Mouse (Mus musculus) neural tube, embryonic 13.5 days (tissue): Measurements from ENCODE around the gene Pde4d. TPM values are rescaled to one million over a fixed set of nuclear protein-coding genes. Genes with fewer than 3 reads are reported as not detected.
A peak's percentile ranks its signal among the peaks of the same experiment; 100 is the strongest.

ENCODE experiments used
- ATAC-seq: fragments of 200-750 bp; cut with Nextera tagmentation; 2 replicates; pipeline ENCODE4 v1.8.0; 2017; ENCODE audit warnings: low read depth, mild to moderate bottlenecking, moderate TSS enrichment, moderate library complexity
- H3K27ac ChIP-seq: fragments of 300-500 bp; sonication (generic); replicated peaks from 2 replicates; pipeline ENCODE4 v1.5.1; 2015; ENCODE audit warnings: moderate library complexity, mild to moderate bottlenecking, inconsistent platforms
- H3K27me3 ChIP-seq: fragments of 300-500 bp; sonication (generic); 2 replicates; pipeline ENCODE4 v1.6.1; 2015; ENCODE audit warnings: mild to moderate bottlenecking, inconsistent platforms
- H3K36me3 ChIP-seq: fragments of 300-500 bp; sonication (generic); 2 replicates; pipeline ENCODE4 v1.6.1; 2015; ENCODE audit warnings: mild to moderate bottlenecking, inconsistent platforms
- H3K4me1 ChIP-seq: fragments of 300-500 bp; sonication (generic); replicated peaks from 2 replicates; pipeline ENCODE4 v1.6.1; 2015; ENCODE audit warnings: inconsistent platforms
- H3K4me2 ChIP-seq: fragments of 300-500 bp; sonication (generic); 2 replicates; pipeline ENCODE4 v1.6.1; 2015; ENCODE audit warnings: inconsistent platforms, mild to moderate bottlenecking, moderate library complexity
- H3K4me3 ChIP-seq: fragments of 300-500 bp; sonication (generic); 2 replicates; pipeline ENCODE4 v1.5.1; 2015; ENCODE audit warnings: mild to moderate bottlenecking, inconsistent platforms
- H3K9ac ChIP-seq: fragments of 300-500 bp; sonication (generic); 2 replicates; pipeline ENCODE4 v1.6.1; 2015; ENCODE audit warnings: moderate library complexity, mild to moderate bottlenecking, inconsistent platforms
- H3K9me3 ChIP-seq: fragments of 300-500 bp; sonication (generic); 2 replicates; pipeline ENCODE4 v1.6.1; 2016; ENCODE audit warnings: inconsistent platforms
- WGBS: fragments of 180-500 bp; shearing (Covaris S2); methylation state at CpG from one replicate; pipeline ENCODE4 v1.1.7; 2015; 5-methylcytosine and 5-hydroxymethylcytosine counted together
- polyA plus RNA-seq: library from polyadenylated mRNA; unstranded; fragments of >200 nt; fragmentation: Nextera tagmentation; extraction: Ambion mirVana; gene quantifications from 2 replicates; pipeline ENCODE4 v1.2.1, GENCODE M21; 2015

Gene Pde4d
- polyA plus RNA-seq, 1 experiment from 2014 or later: 15.5 TPM

GRCm38 (mm10) chr13:109917551-109917950 is 1467.8 kb downstream of the Pde4d start:
- H3K4me3 ChIP-seq: no peak overlapping the region
- no peak overlapping the region for H3K9ac ChIP-seq
- no peak overlapping the region for H3K4me2 ChIP-seq
- no peak for ATAC-seq
- H3K27ac ChIP-seq: no peak overlapping the region
- no peaks in the 10 kb centered on the region for H3K9me3 ChIP-seq
- no peaks in the 10 kb centered on the region for H3K36me3 ChIP-seq
- 92% methylated on average over 10 of the region's 10 CpGs for WGBS
- H3K4me1 ChIP-seq: peaks cover 19% of the 10 kb centered on the region
- no peaks in the 10 kb centered on the region for H3K27me3 ChIP-seq

DNA sequence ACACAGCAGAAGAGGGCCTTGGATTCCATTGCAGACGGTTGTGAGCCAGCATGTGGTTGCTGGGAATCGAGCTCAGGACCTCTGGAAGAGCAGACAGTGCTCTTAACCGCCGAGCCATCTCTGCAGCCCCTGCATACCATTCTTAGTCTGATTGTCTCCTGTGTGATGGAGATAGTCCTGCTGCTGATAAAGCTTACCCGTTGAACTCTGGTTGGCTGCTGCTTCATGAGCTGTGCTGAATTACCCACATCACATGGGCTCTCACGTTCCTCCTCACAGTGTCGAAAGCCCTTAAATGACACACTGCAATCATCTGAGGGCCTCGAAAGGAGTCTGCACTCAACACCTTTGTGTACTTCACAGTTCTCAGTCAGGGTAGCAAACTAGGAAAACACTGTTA is 1468.9 kb downstream of the Pde4d start:
- H3K4me2 ChIP-seq: no peak overlapping the region
- H3K4me1 ChIP-seq: peaks cover 16% of the 10 kb centered on the region
- no peaks in the 10 kb centered on the region for H3K36me3 ChIP-seq
- no peak for ATAC-seq
- 66% methylated on average over 8 of the region's 8 CpGs for WGBS
- no peak overlapping the region for H3K9ac ChIP-seq
- H3K27me3 ChIP-seq: no peaks in the 10 kb centered on the region
- H3K4me3 ChIP-seq: no peak overlapping the region
- H3K9me3 ChIP-seq: no peaks in the 10 kb centered on the region
- H3K27ac ChIP-seq: no peak overlapping the region

DNA sequence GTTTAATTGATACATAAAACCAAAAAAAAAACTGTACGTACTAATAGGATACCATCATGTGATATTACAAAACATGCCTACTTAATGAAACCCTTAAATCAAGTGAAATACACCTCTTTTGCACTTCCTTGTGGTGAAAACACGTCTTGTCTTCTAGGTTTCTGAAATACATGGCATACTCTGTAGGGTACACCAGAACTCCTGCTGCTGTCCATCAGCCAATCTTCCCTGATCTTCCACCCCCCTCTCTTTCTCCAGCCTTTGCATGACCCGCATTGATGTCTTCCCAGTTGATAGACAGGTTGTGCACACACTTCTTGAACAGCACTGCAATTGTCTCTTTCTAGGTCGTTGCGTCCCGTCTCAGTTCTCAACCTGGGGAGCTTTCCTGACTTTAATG is 1470.5 kb downstream of the Pde4d start:
- no peak overlapping the region for H3K9ac ChIP-seq
- no peaks in the 10 kb centered on the region for H3K27me3 ChIP-seq
- no peak overlapping the region for H3K4me2 ChIP-seq
- H3K9me3 ChIP-seq: no peaks in the 10 kb centered on the region
- no peak overlapping the region for H3K4me3 ChIP-seq
- no peak overlapping the region for H3K27ac ChIP-seq
- no peak for ATAC-seq
- no peaks in the 10 kb centered on the region for H3K36me3 ChIP-seq
- 89% methylated on average over 6 of the region's 6 CpGs for WGBS
- peaks cover 9% of the 10 kb centered on the region; the same call in 1 of the 2 replicates for H3K4me1 ChIP-seq

- Histone ChIP-seq H3K27ac (no peak overlapping the region), H3K36me3 (no peaks in the 10 kb centered on the region), H3K4me1 (peaks cover 9% of the 10 kb centered on the region), H3K9ac (no peak overlapping the region), H3K4me2 (no peak overlapping the region), H3K27me3 (no peaks in the 10 kb centered on the region), H3K9me3 (no peaks in the 10 kb centered on the region), H3K4me3 (no peak overlapping the region)
- 85% methylated on average over 17 of the region's 17 CpGs for WGBS
- ATAC-seq: no peak
Observed at GRCm38 (mm10) chr13:109921336-109922038, 1471.7 kb downstream of the Pde4d start.

GRCm38 (mm10) chr13:109922228-109922627 is 1472.5 kb downstream of the Pde4d start:
- H3K36me3 ChIP-seq: no peaks in the 10 kb centered on the region
- no peaks in the 10 kb centered on the region for H3K9me3 ChIP-seq
- H3K4me3 ChIP-seq: no peak overlapping the region
- no peak overlapping the region for H3K27ac ChIP-seq
- peaks cover 14% of the 10 kb centered on the region for H3K4me1 ChIP-seq
- no peak for ATAC-seq
- no peak overlapping the region for H3K4me2 ChIP-seq
- WGBS: 4% methylated on average over 4 of the region's 4 CpGs
- H3K9ac ChIP-seq: no peak overlapping the region
- no peaks in the 10 kb centered on the region for H3K27me3 ChIP-seq

DNA sequence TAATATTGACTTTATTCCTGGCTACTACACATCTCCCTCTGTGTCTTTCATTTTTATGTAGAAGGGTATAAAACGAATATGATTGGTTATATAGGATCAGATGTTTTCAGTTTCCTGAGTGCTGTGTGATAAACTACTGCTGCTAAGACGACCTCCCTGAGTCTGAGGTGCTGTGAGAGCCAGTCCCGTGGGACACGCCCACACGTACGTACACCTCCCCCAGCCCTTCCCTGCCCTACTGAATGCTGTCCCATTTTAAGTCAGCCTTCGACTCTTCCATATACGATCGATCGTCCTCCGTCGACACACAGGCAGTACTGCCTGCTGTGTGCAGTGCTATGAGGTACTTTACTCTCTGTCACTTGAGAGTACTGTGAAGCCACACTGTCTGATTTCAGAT is 1473.0 kb downstream of the Pde4d start:
- Histone ChIP-seq H3K27me3 (no peaks in the 10 kb centered on the region), H3K27ac (no peak overlapping the region), H3K4me3 (no peak overlapping the region), H3K4me2 (no peak overlapping the region), H3K36me3 (no peaks in the 10 kb centered on the region), H3K9me3 (no peaks in the 10 kb centered on the region), H3K9ac (no peak overlapping the region), H3K4me1 (peaks cover 18% of the 10 kb centered on the region)
- no peak; the same call in 1 of the 2 replicates for ATAC-seq
- WGBS: 67% methylated on average over 12 of the region's 12 CpGs

DNA sequence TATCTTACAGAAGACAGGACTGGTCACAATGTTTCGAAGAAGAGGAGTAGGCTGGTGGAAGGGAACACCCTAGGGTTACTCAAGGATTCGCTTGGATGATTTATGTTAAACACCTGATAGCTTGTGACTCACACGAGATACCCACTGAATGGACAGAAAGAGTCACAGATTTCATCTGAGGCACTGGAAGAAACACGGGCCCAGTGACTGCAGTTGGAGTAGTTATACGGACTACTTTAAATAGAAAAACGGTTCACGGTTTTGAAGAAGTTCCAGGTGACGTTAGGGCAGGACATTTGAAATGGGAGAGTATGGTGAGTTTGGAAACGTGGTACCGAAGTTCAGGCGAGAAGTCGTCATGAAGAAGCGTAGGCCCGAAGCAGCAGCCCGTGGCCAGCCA is 1475.0 kb downstream of the Pde4d start:
- H3K4me2 ChIP-seq: no peak overlapping the region
- ATAC-seq: no peak
- WGBS: 91% methylated on average over 15 of the region's 15 CpGs
- no peaks in the 10 kb centered on the region for H3K27me3 ChIP-seq
- no peaks in the 10 kb centered on the region for H3K9me3 ChIP-seq
- H3K27ac ChIP-seq: no peak overlapping the region
- H3K36me3 ChIP-seq: no peaks in the 10 kb centered on the region
- H3K4me1 ChIP-seq: peaks cover 28% of the 10 kb centered on the region
- no peak overlapping the region for H3K9ac ChIP-seq
- H3K4me3 ChIP-seq: no peak overlapping the region

DNA sequence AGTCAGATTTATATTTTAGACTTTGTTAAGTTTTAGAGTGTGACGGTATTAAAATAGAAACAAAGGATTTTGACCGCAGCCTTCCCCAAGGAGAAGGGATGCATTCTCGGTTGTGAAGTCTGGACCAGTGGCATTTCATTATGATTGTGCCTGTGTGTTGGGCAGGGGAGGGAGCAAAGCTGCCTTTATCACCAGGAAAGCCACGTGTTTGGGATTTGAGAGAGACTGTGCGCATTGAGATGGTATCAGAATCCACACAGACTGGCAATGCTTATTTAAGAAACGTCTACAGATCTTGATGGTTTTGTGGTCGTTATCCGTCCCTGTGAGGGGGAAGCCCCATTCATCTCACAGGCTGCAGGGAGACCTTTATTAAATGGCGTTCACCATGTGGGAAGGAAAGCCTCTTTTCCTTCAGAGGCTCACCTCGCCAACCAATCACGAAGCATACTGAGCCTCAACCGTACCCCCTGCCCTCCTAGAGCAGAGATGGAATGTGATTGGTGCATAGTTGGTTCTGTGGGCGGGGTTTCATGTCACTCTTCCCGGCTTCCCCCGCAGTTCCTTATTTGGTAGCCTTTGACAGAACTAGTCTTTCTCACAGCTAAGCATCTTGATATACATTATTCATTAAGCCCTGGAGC is 1476.7 kb downstream of the Pde4d start:
- peak; percentile 95 for ATAC-seq
- H3K9ac ChIP-seq: peak overlapping the region; percentile 45; the same call in 1 of the 2 replicates
- H3K4me3 ChIP-seq: peak overlapping the region; percentile 28
- peaks cover 32% of the 10 kb centered on the region for H3K4me1 ChIP-seq
- no peaks in the 10 kb centered on the region for H3K36me3 ChIP-seq
- H3K27ac ChIP-seq: peak overlapping the region; percentile 75
- WGBS: 23% methylated on average over 15 of the region's 15 CpGs
- H3K9me3 ChIP-seq: no peaks in the 10 kb centered on the region
- peak overlapping the region; percentile 53 for H3K4me2 ChIP-seq
- no peaks in the 10 kb centered on the region for H3K27me3 ChIP-seq

GRCm38 (mm10) chr13:109927782-109928181 is 1478.0 kb downstream of the Pde4d start:
- Histone ChIP-seq H3K9ac (peak overlapping the region; percentile 53), H3K4me2 (peak overlapping the region; percentile 53), H3K4me1 (peaks cover 32% of the 10 kb centered on the region), H3K9me3 (no peaks in the 10 kb centered on the region), H3K27ac (peak overlapping the region; percentile 65; the same call in 1 of the 2 replicates), H3K36me3 (no peaks in the 10 kb centered on the region), H3K27me3 (no peaks in the 10 kb centered on the region), H3K4me3 (peak overlapping the region; percentile 28)
- ATAC-seq: no peak
- 64% methylated on average over 2 of the region's 2 CpGs for WGBS

GRCm38 (mm10) chr13:109932688-109933087 is 1482.9 kb downstream of the Pde4d start:
- no peak for ATAC-seq
- Histone ChIP-seq H3K4me1 (peaks cover 15% of the 10 kb centered on the region; the same call in 1 of the 2 replicates), H3K9ac (no peak overlapping the region), H3K27ac (no peak overlapping the region), H3K27me3 (no peaks in the 10 kb centered on the region), H3K36me3 (peaks cover 9% of the 10 kb centered on the region), H3K9me3 (no peaks in the 10 kb centered on the region), H3K4me2 (no peak overlapping the region), H3K4me3 (no peak overlapping the region)
- 96% methylated on average over 13 of the region's 13 CpGs for WGBS

- peaks cover 11% of the 10 kb centered on the region; the same call in 1 of the 2 replicates for H3K4me1 ChIP-seq
- H3K27ac ChIP-seq: no peak overlapping the region
- no peak for ATAC-seq
- peaks cover 15% of the 10 kb centered on the region for H3K36me3 ChIP-seq
- no peaks in the 10 kb centered on the region for H3K27me3 ChIP-seq
- no peak overlapping the region for H3K4me2 ChIP-seq
- WGBS: 89% methylated on average over 7 of the region's 7 CpGs
- no peaks in the 10 kb centered on the region for H3K9me3 ChIP-seq
- H3K9ac ChIP-seq: no peak overlapping the region
- no peak overlapping the region for H3K4me3 ChIP-seq
Observed at GRCm38 (mm10) chr13:109933554-109933953, 1483.8 kb downstream of the Pde4d start.

GRCm38 (mm10) chr13:109936866-109937265 is 1487.1 kb downstream of the Pde4d start:
- H3K36me3 ChIP-seq: peaks cover 43% of the 10 kb centered on the region
- H3K4me1 ChIP-seq: no peaks in the 10 kb centered on the region
- H3K9ac ChIP-seq: no peak overlapping the region
- H3K27ac ChIP-seq: no peak overlapping the region
- H3K9me3 ChIP-seq: no peaks in the 10 kb centered on the region
- H3K27me3 ChIP-seq: no peaks in the 10 kb centered on the region
- 94% methylated on average over 5 of the region's 5 CpGs for WGBS
- no peak overlapping the region for H3K4me3 ChIP-seq
- no peak for ATAC-seq
- no peak overlapping the region for H3K4me2 ChIP-seq
